Mouse (Mus musculus) ES-E14 (cell line): ENCODE results near the gene Adh6b.

ENCODE experiments used
- CHD2 ChIP-seq: IDR thresholded peaks from 2 replicates; pipeline ENCODE4 v1.6.1; 2014; ENCODE audit warnings: mild to moderate bottlenecking, low read depth, low read length, inconsistent platforms
- HCFC1 ChIP-seq: IDR thresholded peaks from 2 replicates; pipeline ENCODE4 v1.6.1; 2012; ENCODE audit warnings: low read length, inconsistent platforms, borderline replicate concordance; ENCODE audit not compliant: insufficient read depth
- MAFK ChIP-seq: IDR thresholded peaks from 2 replicates; pipeline ENCODE4 v1.6.1; 2014; ENCODE audit warnings: mild to moderate bottlenecking, low read depth, low read length, inconsistent platforms; ENCODE audit not compliant: insufficient read depth
- ZC3H11A ChIP-seq: IDR thresholded peaks from 2 replicates; pipeline ENCODE4 v1.6.1; 2012; ENCODE audit warnings: low read depth, mild to moderate bottlenecking, inconsistent platforms, low read length, borderline replicate concordance
- ZNF384 ChIP-seq: IDR thresholded peaks from 2 replicates; pipeline ENCODE4 v1.6.1; 2012; ENCODE audit warnings: low read depth, low read length, inconsistent platforms

DNA sequence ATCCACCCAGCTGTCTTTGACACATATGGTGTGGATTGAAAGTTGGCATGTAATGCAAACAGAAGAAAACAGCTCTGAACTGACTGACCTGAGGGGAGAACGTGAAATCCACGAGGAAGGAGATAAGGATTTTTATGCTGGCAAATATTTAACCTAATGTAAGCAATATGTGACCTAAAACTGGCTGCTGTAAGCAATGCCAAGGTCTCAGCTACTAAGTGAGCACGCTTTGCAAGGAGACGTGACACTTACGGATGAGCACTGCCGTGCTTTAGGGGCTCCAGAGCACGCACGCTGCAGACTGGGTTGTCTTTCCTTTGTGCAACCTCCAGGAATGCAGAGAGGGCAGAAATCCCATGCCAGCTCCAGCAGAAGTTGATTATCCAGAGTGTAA is 35.3 kb upstream of the Adh6b start:
- TF ChIP-seq ZC3H11A: no peak
- no peak for TF ChIP-seq ZNF384
- TF ChIP-seq MAFK: no peak
- TF ChIP-seq HCFC1: no peak
- TF ChIP-seq CHD2: no peak
